Comparison of ENCODE assay signal across 9 mouse cellular contexts in the genomic region with DNA sequence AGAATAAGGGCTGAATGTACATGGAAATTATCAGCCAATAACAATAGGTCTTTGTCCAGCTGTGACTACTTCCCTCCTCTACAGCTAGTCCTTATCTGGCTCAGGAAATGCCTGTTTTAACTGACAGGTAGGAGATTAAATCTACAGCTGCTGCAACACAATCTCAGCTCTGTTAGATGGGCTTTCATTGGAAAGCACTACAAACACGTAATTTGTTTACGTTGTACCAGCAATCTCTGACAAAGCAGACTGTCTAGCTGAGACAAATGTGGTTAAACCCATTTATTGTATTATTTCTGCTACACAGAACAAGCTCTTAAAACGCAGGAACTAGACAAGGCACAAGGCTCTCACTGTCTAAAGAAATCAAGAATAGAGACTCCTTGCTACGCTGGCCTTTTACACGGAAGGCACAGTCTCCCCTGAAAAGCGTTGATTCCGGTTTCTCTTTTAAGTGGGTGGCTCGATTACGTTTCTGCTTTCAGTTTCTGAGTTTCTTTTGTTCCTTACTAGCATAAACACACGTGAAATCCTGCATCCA.
DNase-seq lines count a peak whose midpoint lies in the region; ATAC-seq and TF ChIP-seq lines count a peak whose summit lies in the region.
"Had no signal": no experiment of that assay in that cellular context is flagged by ENCODE, and none has a peak within 500 bp of the region (broad histone marks: within the 10 kb centered on the region; RNA-seq: fewer than 3 reads in every experiment).

No protein-coding gene starts in this region.

- ATAC-seq in embryonic facial prominence, embryonic 15.5 days (ENCODE audit: insufficient number of reproducible peaks, low FRiP score, low TSS enrichment, low read depth), result no peak
- no peak for ATAC-seq in hindbrain, embryonic 14.5 days (ENCODE audit: low FRiP score)
- peak; percentile 40; the same call in 1 of the 2 replicates for ATAC-seq in stomach, postnatal 0 days (ENCODE audit: low FRiP score, low TSS enrichment)

- TF ChIP-seq CTCF in gastrocnemius, adult 2 months (IDR thresholded peaks at IDR 0.05), result no peak
- TF ChIP-seq CTCF in stomach, postnatal 0 days (IDR thresholded peaks at IDR 0.05; ENCODE audit: low read depth), result no peak

- DNase-seq in gastrocnemius, adult 2 months, result no peak
- DNase-seq in gastrocnemius, postnatal 25 days, result no peak
- DNase-seq in hindbrain, embryonic 14.5 days (ENCODE audit: low spot score), result peak; percentile 49
- no peak for DNase-seq in stomach, postnatal 0 days (ENCODE audit: low spot score)
- no peak for DNase-seq in right cerebral cortex, adult 2 months (ENCODE audit: low spot score in 2 of 2)
- DNase-seq in left cerebral cortex, postnatal 25 days (ENCODE audit: low spot score in 2 of 2), result no peak

- no peaks in the 10 kb centered on the region for H3K27me3 ChIP-seq in embryonic facial prominence, embryonic 15.5 days
- no peaks in the 10 kb centered on the region for H3K27me3 ChIP-seq in hindbrain, embryonic 14.5 days (ENCODE audit: control insufficient read depth, insufficient read depth, low read length)
- H3K27me3 ChIP-seq in stomach, postnatal 0 days (ENCODE audit: control insufficient read depth, insufficient read depth, low read length), result no peaks in the 10 kb centered on the region

- H3K9ac ChIP-seq in embryonic facial prominence, embryonic 15.5 days, result no peak overlapping the region
- no peak overlapping the region for H3K9ac ChIP-seq in hindbrain, embryonic 14.5 days
- H3K9ac ChIP-seq in stomach, postnatal 0 days (ENCODE audit: low read length), result no peak overlapping the region
- H3K9ac ChIP-seq: liver, embryonic 14.5 days had no signal

- 15% methylated on average over 10 of the region's 10 CpGs for WGBS in embryonic facial prominence, embryonic 15.5 days
- WGBS in hindbrain, embryonic 14.5 days, result 26% methylated on average over 10 of the region's 10 CpGs
- 0% methylated on average over 10 of the region's 10 CpGs for WGBS in macrophage (ENCODE audit: missing documents)
- 9% methylated on average over 10 of the region's 10 CpGs for WGBS in stomach, postnatal 0 days

- no peak for TF ChIP-seq EP300 in stomach, postnatal 0 days (optimal IDR thresholded peaks at IDR 0.05)

- H3K4me1 ChIP-seq in embryonic facial prominence, embryonic 15.5 days, result peaks cover 5% of the 10 kb centered on the region; the same call in 1 of the 2 replicates
- peaks cover 10% of the 10 kb centered on the region; the same call in 1 of the 2 replicates for H3K4me1 ChIP-seq in hindbrain, embryonic 14.5 days (replicated peaks; ENCODE audit: control insufficient read depth, insufficient read depth, low read length)
- H3K4me1 ChIP-seq in stomach, postnatal 0 days (replicated peaks; ENCODE audit: control insufficient read depth, insufficient read depth), result no peaks in the 10 kb centered on the region

- H3K9me3 ChIP-seq in embryonic facial prominence, embryonic 15.5 days (replicated peaks), result no peaks in the 10 kb centered on the region
- H3K9me3 ChIP-seq in hindbrain, embryonic 14.5 days (ENCODE audit: control insufficient read depth, low read length), result no peaks in the 10 kb centered on the region
- H3K9me3 ChIP-seq in stomach, postnatal 0 days (ENCODE audit: control insufficient read depth, low read length), result no peaks in the 10 kb centered on the region

- peak overlapping the region; percentile 68 for H3K27ac ChIP-seq in gastrocnemius, adult 2 months
- H3K27ac ChIP-seq in embryonic facial prominence, embryonic 15.5 days (replicated peaks), result peak overlapping the region; percentile 63
- peak overlapping the region; percentile 61 for H3K27ac ChIP-seq in hindbrain, embryonic 14.5 days
- H3K27ac ChIP-seq in macrophage, result peak overlapping the region; percentile 35
- peak overlapping the region; percentile 53; the same call in 1 of the 2 replicates for H3K27ac ChIP-seq in stomach, postnatal 0 days (replicated peaks)
- H3K27ac ChIP-seq: liver, embryonic 14.5 days had no signal

- peak overlapping the region; percentile 33 for H3K4me2 ChIP-seq in embryonic facial prominence, embryonic 15.5 days (replicated peaks)
- peak overlapping the region; percentile 24 for H3K4me2 ChIP-seq in hindbrain, embryonic 14.5 days (replicated peaks)
- peak overlapping the region; percentile 54 for H3K4me2 ChIP-seq in stomach, postnatal 0 days (replicated peaks; ENCODE audit: low read depth)

- no peaks in the 10 kb centered on the region for H3K79me2 ChIP-seq in macrophage (ENCODE audit: inconsistent target)

- peak overlapping the region; percentile 58 for H3K4me3 ChIP-seq in gastrocnemius, adult 2 months
- peak overlapping the region; percentile 21 for H3K4me3 ChIP-seq in embryonic facial prominence, embryonic 15.5 days (replicated peaks)
- H3K4me3 ChIP-seq in hindbrain, embryonic 14.5 days (replicated peaks; ENCODE audit: low read length), result no peak overlapping the region
- H3K4me3 ChIP-seq in macrophage (ENCODE audit: inconsistent target), result peak overlapping the region; percentile 32
- H3K4me3 ChIP-seq in stomach, postnatal 0 days (ENCODE audit: low read depth, low read length), result peak overlapping the region; percentile 33

- H3K36me3 ChIP-seq in embryonic facial prominence, embryonic 15.5 days, result no peaks in the 10 kb centered on the region
- no peaks in the 10 kb centered on the region for H3K36me3 ChIP-seq in hindbrain, embryonic 14.5 days (replicated peaks; ENCODE audit: control insufficient read depth, insufficient read depth)
- H3K36me3 ChIP-seq in macrophage (ENCODE audit: inconsistent target), result no peaks in the 10 kb centered on the region
- no peaks in the 10 kb centered on the region for H3K36me3 ChIP-seq in stomach, postnatal 0 days (ENCODE audit: control insufficient read depth, insufficient read depth, low read length)

- intact Hi-C loops in gastrocnemius, adult 2 months (cut with DNase I), result no loop called here
- intact Hi-C loops in left cerebral cortex, postnatal 25 days (cut with DNase I), result no loop called here
